In the genomic region with DNA sequence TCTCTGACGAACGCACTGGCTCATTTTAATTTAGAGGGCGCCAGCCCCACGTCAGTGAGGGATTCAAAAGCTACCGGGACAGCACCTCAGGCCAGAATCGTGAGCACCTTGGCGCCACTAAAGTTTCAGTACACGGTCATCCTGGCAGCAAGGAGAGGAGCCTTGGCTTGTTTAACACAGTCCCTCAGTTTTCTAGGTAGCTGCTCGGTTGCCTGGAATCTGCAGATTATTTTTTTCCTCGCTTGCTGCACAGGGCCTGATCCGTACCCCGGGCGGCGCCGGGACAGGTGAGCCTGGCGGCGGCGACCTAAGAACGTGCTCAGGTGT, we compare ENCODE assay signal across 8 mouse cellular contexts. TPM values are rescaled to one million over a fixed set of nuclear protein-coding genes. Genes with fewer than 3 reads are reported as not detected.
DNase-seq lines count a peak whose midpoint lies in the region; ATAC-seq lines count a peak whose summit lies in the region.

No protein-coding gene starts in this region.

- H3K4me3 ChIP-seq in kidney, embryonic 14.5 days (ENCODE audit: low read length), result peak overlapping the region; percentile 47
- peak overlapping the region; percentile 66 for H3K4me3 ChIP-seq in embryonic facial prominence, embryonic 10.5 days
- H3K4me3 ChIP-seq in hindbrain, embryonic 11.5 days (ENCODE audit: low read depth, low read length), result peak overlapping the region; percentile 61
- peak overlapping the region; percentile 75 for H3K4me3 ChIP-seq in midbrain, embryonic 10.5 days

- H3K9ac ChIP-seq in kidney, embryonic 14.5 days (ENCODE audit: low read depth, low read length), result peak overlapping the region; percentile 19; the same call in 1 of the 2 replicates
- peak overlapping the region; percentile 44; the same call in 1 of the 2 replicates for H3K9ac ChIP-seq in hindbrain, embryonic 11.5 days (ENCODE audit: low read depth, low read length)

- no peaks in the 10 kb centered on the region for H3K9me3 ChIP-seq in kidney, embryonic 14.5 days (ENCODE audit: control insufficient read depth, low read length)
- no peaks in the 10 kb centered on the region for H3K9me3 ChIP-seq in embryonic facial prominence, embryonic 10.5 days
- H3K9me3 ChIP-seq in hindbrain, embryonic 11.5 days (ENCODE audit: control insufficient read depth, low read length), result no peaks in the 10 kb centered on the region
- H3K9me3 ChIP-seq in midbrain, embryonic 10.5 days (replicated peaks), result no peaks in the 10 kb centered on the region

- no peak overlapping the region for H3K27ac ChIP-seq in kidney, embryonic 14.5 days (ENCODE audit: low read depth, low read length)
- no peak overlapping the region for H3K27ac ChIP-seq in embryonic facial prominence, embryonic 10.5 days (replicated peaks)
- H3K27ac ChIP-seq in hindbrain, embryonic 11.5 days (ENCODE audit: low read depth, low read length), result no peak overlapping the region
- H3K27ac ChIP-seq in midbrain, embryonic 10.5 days (replicated peaks), result no peak overlapping the region; the same call in 1 of the 2 replicates

- DNase-seq in kidney, adult 11 months, result no peak
- no peak for DNase-seq in embryonic facial prominence, embryonic 10.5 days (ENCODE audit: low spot score)
- DNase-seq in hindbrain, embryonic 11.5 days (ENCODE audit: low spot score), result no peak
- DNase-seq in midbrain, embryonic 10.5 days (ENCODE audit: low spot score), result no peak
- no peak for DNase-seq in ovary, adult 18-20 months (ENCODE audit: low spot score)
- DNase-seq in urinary bladder, postnatal 4 days (ENCODE audit: low spot score in 2 of 2), result no peak
- no peak for DNase-seq in thymus, postnatal 36 days

- H3K36me3 ChIP-seq in kidney, embryonic 14.5 days (ENCODE audit: control insufficient read depth, insufficient read depth, low read length), result no peaks in the 10 kb centered on the region
- H3K36me3 ChIP-seq in embryonic facial prominence, embryonic 10.5 days (replicated peaks), result no peaks in the 10 kb centered on the region
- no peaks in the 10 kb centered on the region for H3K36me3 ChIP-seq in hindbrain, embryonic 11.5 days (ENCODE audit: control insufficient read depth, insufficient read depth, low read length)
- no peaks in the 10 kb centered on the region for H3K36me3 ChIP-seq in midbrain, embryonic 10.5 days

- ATAC-seq in kidney, embryonic 14.5 days (ENCODE audit: low FRiP score, low TSS enrichment), result no peak; the same call in none of the 2 replicates
- no peak; the same call in 1 of the 2 replicates for ATAC-seq in hindbrain, embryonic 11.5 days (ENCODE audit: low FRiP score)

- peak overlapping the region; percentile 69 for H3K4me2 ChIP-seq in kidney, embryonic 14.5 days (replicated peaks; ENCODE audit: low read depth, low read length)
- peak overlapping the region; percentile 95 for H3K4me2 ChIP-seq in hindbrain, embryonic 11.5 days (replicated peaks; ENCODE audit: low read depth, low read length)

- 2% methylated on average over 19 of the region's 19 CpGs for WGBS in kidney, embryonic 14.5 days
- 4% methylated on average over 19 of the region's 19 CpGs for WGBS in embryonic facial prominence, embryonic 10.5 days
- 4% methylated on average over 19 of the region's 19 CpGs for whole genome bisulfite sequencing in hindbrain, embryonic 11.5 days
- 4% methylated on average over 19 of the region's 19 CpGs for WGBS in midbrain, embryonic 10.5 days

- H3K27me3 ChIP-seq in kidney, embryonic 14.5 days (ENCODE audit: control insufficient read depth, insufficient read depth, low read length), result peaks cover 47% of the 10 kb centered on the region
- H3K27me3 ChIP-seq in embryonic facial prominence, embryonic 10.5 days (replicated peaks; ENCODE audit: low read depth, poor library complexity, severe bottlenecking), result peaks cover 65% of the 10 kb centered on the region
- peaks cover 27% of the 10 kb centered on the region for H3K27me3 ChIP-seq in hindbrain, embryonic 11.5 days (ENCODE audit: control insufficient read depth, insufficient read depth, low read length)
- H3K27me3 ChIP-seq in midbrain, embryonic 10.5 days (ENCODE audit: low read depth, poor library complexity, severe bottlenecking), result peaks cover 64% of the 10 kb centered on the region

- H3K4me1 ChIP-seq in kidney, embryonic 14.5 days (ENCODE audit: control insufficient read depth, insufficient read depth, low read length), result no peaks in the 10 kb centered on the region
- peaks cover 14% of the 10 kb centered on the region for H3K4me1 ChIP-seq in embryonic facial prominence, embryonic 10.5 days
- H3K4me1 ChIP-seq in hindbrain, embryonic 11.5 days (replicated peaks; ENCODE audit: control insufficient read depth, insufficient read depth, low read length), result peaks cover 3% of the 10 kb centered on the region; the same call in 1 of the 2 replicates
- H3K4me1 ChIP-seq in midbrain, embryonic 10.5 days, result peaks cover 16% of the 10 kb centered on the region

RNA-seq across cellular contexts. Expression of a gene that starts 28.4 kb away (rescaled TPM):
- polyA plus RNA-seq in kidney, embryonic 14.5 days (2014; fragmentation: Nextera tagmentation; extraction: Ambion mirVana), result 0.69 and 0.92 TPM in 2 replicates
- 0.49 and 0.89 TPM in 2 replicates for polyA plus RNA-seq in embryonic facial prominence, embryonic 10.5 days (2016; fragmentation: Nextera tagmentation; extraction: Ambion mirVana)
- polyA plus RNA-seq in hindbrain, embryonic 11.5 days (2014; fragmentation: Nextera tagmentation; extraction: Ambion mirVana), result 0.22 and 0.38 TPM in 2 replicates
- polyA plus RNA-seq in midbrain, embryonic 10.5 days (2016; fragmentation: Nextera tagmentation; extraction: Ambion mirVana), result 0.33 and 0.78 TPM in 2 replicates
